Mouse (Mus musculus): ENCODE data around the gene Lce1i.
"Not testable (repeated sequence)": the region's sequence is repeated elsewhere in the genome, so short reads cannot be mapped to it uniquely, and the experiment has no call there.

DNA sequence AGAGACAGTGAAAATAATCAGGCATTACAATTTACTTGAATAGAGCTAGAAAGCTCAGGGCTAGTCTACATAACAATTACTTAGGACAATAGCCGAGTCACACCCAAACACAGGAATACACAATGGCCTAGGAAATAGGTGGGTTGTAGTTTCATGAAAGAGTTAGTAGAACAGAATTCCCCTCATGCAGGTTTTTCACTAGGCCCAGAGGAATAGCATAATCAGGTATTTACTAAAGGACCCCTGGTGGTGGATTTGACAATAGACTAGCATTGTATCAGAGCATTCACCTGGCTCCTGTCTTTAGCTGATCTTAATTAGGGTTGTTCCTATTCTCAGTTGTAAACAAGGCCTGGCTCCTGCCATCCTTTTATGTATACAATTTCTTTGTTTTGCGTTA lies 37.3 kb upstream of the Lce1i start:
- TF ChIP-seq CTCF (IDR thresholded peaks at IDR 0.05; ENCODE audit: insufficient read depth, low read length); POLR2A (IDR thresholded peaks at IDR 0.05; ENCODE audit: borderline replicate concordance, extremely low read depth, low read depth, low read length): not testable (repeated sequence)

All from lung, adult 2 months (tissue).